ENCODE assay signal across 8 mouse cellular contexts in genomic region chr8:57540110-57540838, GRCm38 (mm10). TPM values are rescaled to one million over a fixed set of nuclear protein-coding genes. Genes with fewer than 3 reads are reported as not detected.
DNase-seq lines count a peak whose midpoint lies in the region; ATAC-seq and TF ChIP-seq lines count a peak whose summit lies in the region.
"Had no signal": no experiment of that assay in that cellular context is flagged by ENCODE, and none has a peak within 500 bp of the region (broad histone marks: within the 10 kb centered on the region; RNA-seq: fewer than 3 reads in every experiment).

No protein-coding gene starts in this region.

- H3K9ac ChIP-seq in ES-E14 (ENCODE audit: insufficient read depth, low read depth, low read length, poor library complexity, severe bottlenecking): no peak overlapping the region
- H3K9ac ChIP-seq in heart, postnatal 0 days (replicated peaks; ENCODE audit: low read depth, low read length): no peak overlapping the region
- H3K9ac ChIP-seq: limb, embryonic 15.5 days had no signal

- in situ Hi-C loops in ES-E14 (cut with MboI; ENCODE audit: low sequenced_read_pairs in 2 of 2, unreplicated experiment in 2 of 2): loop anchor here in 1 of 2 experiments (10.0 kb wide), 1 partner anchor 265 kb away; no protein-coding TSS in a partner anchor

- no peak overlapping the region for H3K4me3 ChIP-seq in ES-E14 (ENCODE audit: insufficient read depth in 1 of 2, low read depth in 1 of 2, low read length in 2 of 2, poor library complexity in 1 of 2, severe bottlenecking in 1 of 2)
- H3K4me3 ChIP-seq in embryonic facial prominence, embryonic 10.5 days: no peak overlapping the region
- no peak overlapping the region for H3K4me3 ChIP-seq in heart, postnatal 0 days (ENCODE audit: low read depth, low read length)
- no peak overlapping the region for H3K4me3 ChIP-seq in layer of hippocampus, adult 2 months
- H3K4me3 ChIP-seq: limb, embryonic 15.5 days had no signal

- WGBS in embryonic facial prominence, embryonic 10.5 days: 44% methylated on average over 12 of the region's 12 CpGs
- 42% methylated on average over 12 of the region's 12 CpGs for WGBS in heart, postnatal 0 days

- no peak overlapping the region for H3K4me2 ChIP-seq in heart, postnatal 0 days (ENCODE audit: low read depth, low read length)
- H3K4me2 ChIP-seq: limb, embryonic 15.5 days had no signal

- ATAC-seq in heart, postnatal 0 days (ENCODE audit: insufficient read depth, low read depth): peak; percentile 47
- peak; percentile 77 for ATAC-seq in megakaryocyte progenitor cell, adult 5-6 weeks (replicated peaks; ENCODE audit: poor library complexity)

- no peak for TF ChIP-seq EP300 in heart, postnatal 0 days (IDR thresholded peaks at IDR 0.05; ENCODE audit: low read depth)

- peak; percentile 65 for TF ChIP-seq CTCF in heart, postnatal 0 days (IDR thresholded peaks at IDR 0.05; ENCODE audit: low read depth)
- peak; percentile 93 for TF ChIP-seq CTCF in layer of hippocampus, adult 2 months (conservative IDR thresholded peaks at IDR 0.05)

- peak; percentile 54 for DNase-seq in ES-E14 (ENCODE audit: low read depth, low spot score)
- peak; percentile 78 for DNase-seq in adrenal gland, postnatal 10 days
- peak; percentile 59 for DNase-seq in embryonic facial prominence, embryonic 10.5 days (ENCODE audit: low spot score)
- peak; percentile 54 for DNase-seq in heart, postnatal 0 days (ENCODE audit: low spot score)
- DNase-seq in layer of hippocampus, adult 2 months (ENCODE audit: low spot score in 2 of 2): peak; percentile 56 to 67
- DNase-seq in right cerebral cortex, postnatal 10 days (ENCODE audit: low spot score in 2 of 2): peak; percentile 62 to 81

- no peaks in the 10 kb centered on the region for H3K27me3 ChIP-seq in embryonic facial prominence, embryonic 10.5 days (replicated peaks; ENCODE audit: low read depth, poor library complexity, severe bottlenecking)
- no peaks in the 10 kb centered on the region for H3K27me3 ChIP-seq in heart, postnatal 0 days (ENCODE audit: control insufficient read depth, insufficient read depth, low read length)
- H3K27me3 ChIP-seq: limb, embryonic 15.5 days had no signal

- no peaks in the 10 kb centered on the region for H3K9me3 ChIP-seq in ES-E14 (ENCODE audit: control insufficient read depth, insufficient read depth, low read depth, low read length)
- H3K9me3 ChIP-seq in embryonic facial prominence, embryonic 10.5 days: no peaks in the 10 kb centered on the region
- no peaks in the 10 kb centered on the region for H3K9me3 ChIP-seq in heart, postnatal 0 days (replicated peaks; ENCODE audit: control insufficient read depth, low read length)
- H3K9me3 ChIP-seq: limb, embryonic 15.5 days had no signal

- H3K4me1 ChIP-seq in ES-E14 (ENCODE audit: control insufficient read depth in 2 of 2, insufficient read depth in 2 of 2, low read length in 2 of 2, poor library complexity in 1 of 2): no peaks in the 10 kb centered on the region
- H3K4me1 ChIP-seq in embryonic facial prominence, embryonic 10.5 days: no peaks in the 10 kb centered on the region; the same call in 1 of the 2 replicates
- H3K4me1 ChIP-seq in heart, postnatal 0 days (ENCODE audit: control insufficient read depth, insufficient read depth): no peaks in the 10 kb centered on the region
- H3K4me1 ChIP-seq: limb, embryonic 15.5 days had no signal

- H3K36me3 ChIP-seq in ES-E14 (ENCODE audit: control insufficient read depth, insufficient read depth, low read length, poor library complexity, severe bottlenecking): peaks cover 6% of the 10 kb centered on the region
- H3K36me3 ChIP-seq in embryonic facial prominence, embryonic 10.5 days (replicated peaks): peaks cover 18% of the 10 kb centered on the region
- H3K36me3 ChIP-seq in heart, postnatal 0 days (replicated peaks; ENCODE audit: control insufficient read depth, insufficient read depth, low read length): 0 out of 2 replicates have a peak, but pooled peaks cover 10% of the 10 kb centered on the region

- no peak overlapping the region for H3K27ac ChIP-seq in ES-E14 (ENCODE audit: insufficient read depth, low read depth, low read length, poor library complexity, severe bottlenecking)
- H3K27ac ChIP-seq in embryonic facial prominence, embryonic 10.5 days (replicated peaks): no peak overlapping the region
- no peak overlapping the region for H3K27ac ChIP-seq in heart, postnatal 0 days (ENCODE audit: low read depth)
- no peak overlapping the region for H3K27ac ChIP-seq in layer of hippocampus, adult 2 months
- H3K27ac ChIP-seq: limb, embryonic 15.5 days had no signal

TF ChIP-seq in ES-E14, 5 proteins besides CTCF, POLR2A, EP300 and RAD21:
- TF ChIP-seq ZC3H11A (IDR thresholded peaks at IDR 0.05; ENCODE audit: borderline replicate concordance, low read depth, low read length): peak; percentile 69; the same call in 1 of the 2 replicates
- TF ChIP-seq ZNF384 (IDR thresholded peaks at IDR 0.05; ENCODE audit: low read depth, low read length): no peak

RNA-seq across cellular contexts. Expression of gene Hmgb2, which starts 28.6 kb away (rescaled TPM):
- total RNA-seq in ES-E14 (2012; rRNA removed): 144 and 190 TPM in 2 replicates
- total RNA-seq in adrenal gland, postnatal 10 days (2021): 10 to 100 TPM; 79.0 to 96.4 TPM
- polyA plus RNA-seq in embryonic facial prominence, embryonic 10.5 days (2016; fragmentation: Nextera tagmentation; extraction: Ambion mirVana): 579 and 587 TPM in 2 replicates
- total RNA-seq in heart, postnatal 0 days (2014; rRNA removed; ENCODE audit: low replicate concordance): 22.1 and 25.6 TPM in 2 replicates
- polyA plus RNA-seq in heart, postnatal 0 days (2015; fragmentation: Nextera tagmentation; extraction: Ambion mirVana): 123 and 145 TPM in 2 replicates
- total RNA-seq in layer of hippocampus, adult 2 months (2021): 1 to 10 TPM; 7.4 to 8.5 TPM
- 432 and 457 TPM in 2 replicates for total RNA-seq in megakaryocyte progenitor cell, adult 5-6 weeks (2015)
- total RNA-seq in megakaryocyte progenitor cell, adult 5-6 weeks (2017): 491 and 530 TPM in 2 replicates

RNA-seq across cellular contexts. Expression of gene Sap30, which starts 52.6 kb away (rescaled TPM):
- total RNA-seq in ES-E14 (2012; rRNA removed): 61.5 and 76.8 TPM in 2 replicates
- 10 to 100 TPM in 1 of 2 experiments, 1 to 10 TPM in 1; 9.8 to 10.3 TPM for total RNA-seq in adrenal gland, postnatal 10 days (2021)
- 72.8 and 76.0 TPM in 2 replicates for polyA plus RNA-seq in embryonic facial prominence, embryonic 10.5 days (2016; fragmentation: Nextera tagmentation; extraction: Ambion mirVana)
- total RNA-seq in heart, postnatal 0 days (2014; rRNA removed; ENCODE audit: low replicate concordance): 57.2 and 106 TPM in 2 replicates
- polyA plus RNA-seq in heart, postnatal 0 days (2015; fragmentation: Nextera tagmentation; extraction: Ambion mirVana): 36.7 and 37.7 TPM in 2 replicates
- 10 to 100 TPM; 10.4 to 12.6 TPM for total RNA-seq in layer of hippocampus, adult 2 months (2021)
- 56.9 and 60.7 TPM in 2 replicates for total RNA-seq in megakaryocyte progenitor cell, adult 5-6 weeks (2015)
- total RNA-seq in megakaryocyte progenitor cell, adult 5-6 weeks (2017): 73.0 and 90.5 TPM in 2 replicates
